Mouse (Mus musculus) liver, adult 2 months (tissue): ENCODE results near the gene Ankrd12.

Experiments used
- CTCF ChIP-seq: fragments of 200-500 bp; IDR thresholded peaks from 2 replicates; pipeline ENCODE4 v1.5.1; 2011; ENCODE audit warnings: low read depth, low read length, control low read depth
- POLR2A ChIP-seq: fragments of 200-500 bp; IDR thresholded peaks from 2 replicates; pipeline ENCODE4 v1.6.1; 2011; ENCODE audit warnings: low read length, control low read depth; ENCODE audit not compliant: insufficient read depth; ENCODE audit errors: extremely low read depth

DNA sequence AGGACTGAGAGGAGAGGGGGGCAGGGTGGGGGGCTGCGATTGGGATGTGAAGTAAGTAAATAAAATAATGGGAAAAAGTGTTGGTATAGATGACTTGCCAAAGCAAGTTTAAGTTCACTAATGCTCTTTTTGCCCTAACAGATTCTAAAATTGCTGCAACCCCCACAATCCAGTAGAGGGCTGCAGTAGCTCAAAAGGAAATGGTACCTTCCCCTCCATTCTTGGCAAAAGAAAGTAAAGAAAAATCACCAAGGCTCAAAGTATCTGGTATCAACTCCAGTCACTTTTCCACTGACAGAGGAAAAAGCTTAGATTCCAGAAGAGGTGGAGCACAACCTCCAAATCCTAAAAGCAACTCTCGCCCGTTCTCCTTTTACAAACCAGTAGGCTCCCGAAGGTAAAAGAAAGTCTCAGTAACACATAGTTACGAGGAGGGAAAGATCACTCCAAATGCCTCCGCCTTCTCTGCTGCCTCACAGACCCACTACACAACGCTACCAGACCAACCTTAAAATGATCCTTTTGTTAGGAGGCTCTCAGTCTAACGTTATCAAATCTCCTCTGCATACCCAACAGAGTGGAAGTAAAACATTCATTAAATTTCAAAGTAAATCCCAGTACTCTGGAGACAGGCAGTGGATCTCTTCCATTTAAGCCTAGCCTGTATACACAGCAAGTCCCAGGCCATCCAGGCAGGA, 15.5 kb downstream of the Ankrd12 start:
- TF ChIP-seq CTCF: no peak
- TF ChIP-seq POLR2A: no peak
